Mouse (Mus musculus) forebrain, embryonic 14.5 days (tissue): ENCODE data around the gene Gk5. TPM values are rescaled to one million over a fixed set of nuclear protein-coding genes. Genes with fewer than 3 reads are reported as not detected.
A peak's percentile ranks its signal among the peaks of the same experiment; 100 is the strongest.
"Not testable (repeated sequence)": the region's sequence is repeated elsewhere in the genome, so short reads cannot be mapped to it uniquely, and the experiment has no call there.

Source experiments
- ATAC-seq: fragments of 200-750 bp; cut with Nextera tagmentation; 2 replicates; pipeline ENCODE4 v1.8.0; 2017; ENCODE audit warnings: mild to moderate bottlenecking, moderate library complexity
- DNase-seq: peaks from one replicate; pipeline ENCODE4 v3.0.0-alpha.2; 2015; ENCODE audit warnings: low spot score
- H3K27ac ChIP-seq: fragments of 300-500 bp; sonication (generic); 2 replicates; pipeline ENCODE4 v1.5.1; 2014; ENCODE audit warnings: low read depth, mild to moderate bottlenecking, control low read depth, low read length, moderate library complexity
- H3K27me3 ChIP-seq: fragments of 300-500 bp; sonication (generic); replicated peaks from 2 replicates; pipeline ENCODE4 v1.6.1; 2014; ENCODE audit warnings: low read length, control low read depth, mixed read lengths; ENCODE audit not compliant: control insufficient read depth, insufficient read depth
- H3K36me3 ChIP-seq: fragments of 300-500 bp; sonication (generic); 2 replicates; pipeline ENCODE4 v1.6.1; 2014; ENCODE audit warnings: low read length, control low read depth; ENCODE audit not compliant: control insufficient read depth, insufficient read depth
- H3K4me1 ChIP-seq: fragments of 300-500 bp; sonication (generic); 2 replicates; pipeline ENCODE4 v1.6.1; 2014; ENCODE audit warnings: antibody characterized with exemption, low read length, control low read depth; ENCODE audit not compliant: control insufficient read depth, insufficient read depth
- H3K4me2 ChIP-seq: fragments of 300-500 bp; sonication (generic); 2 replicates; pipeline ENCODE4 v1.6.1; 2014; ENCODE audit warnings: mild to moderate bottlenecking, control low read depth, low read length
- H3K4me3 ChIP-seq: fragments of 300-500 bp; sonication (generic); 2 replicates; pipeline ENCODE4 v1.5.1; 2014; ENCODE audit warnings: low read depth, low read length, control low read depth
- H3K9ac ChIP-seq: fragments of 300-500 bp; sonication (generic); 2 replicates; pipeline ENCODE4 v1.6.1; 2014; ENCODE audit warnings: mild to moderate bottlenecking, low read length, control low read depth, moderate library complexity
- H3K9me3 ChIP-seq: fragments of 300-500 bp; sonication (generic); replicated peaks from 2 replicates; pipeline ENCODE4 v1.6.1; 2016; ENCODE audit warnings: low read length, control low read depth, mixed read lengths; ENCODE audit not compliant: control insufficient read depth
- WGBS: fragments of 180-500 bp; shearing (Covaris S2); extraction: QIAGEN DNeasy Blood & Tissue Kit; methylation state at CpG from one replicate; pipeline ENCODE4 v1.1.7; 2014; 5-methylcytosine and 5-hydroxymethylcytosine counted together
- polyA plus RNA-seq: library from polyadenylated mRNA; unstranded; fragments of >200 nt; fragmentation: Nextera tagmentation; extraction: Ambion mirVana; gene quantifications from 2 replicates; pipeline ENCODE4 v1.2.1, GENCODE M21; 2014

Gk5 gene
- polyA plus RNA-seq, 1 experiment from 2014 or later: 2.0 TPM

DNA sequence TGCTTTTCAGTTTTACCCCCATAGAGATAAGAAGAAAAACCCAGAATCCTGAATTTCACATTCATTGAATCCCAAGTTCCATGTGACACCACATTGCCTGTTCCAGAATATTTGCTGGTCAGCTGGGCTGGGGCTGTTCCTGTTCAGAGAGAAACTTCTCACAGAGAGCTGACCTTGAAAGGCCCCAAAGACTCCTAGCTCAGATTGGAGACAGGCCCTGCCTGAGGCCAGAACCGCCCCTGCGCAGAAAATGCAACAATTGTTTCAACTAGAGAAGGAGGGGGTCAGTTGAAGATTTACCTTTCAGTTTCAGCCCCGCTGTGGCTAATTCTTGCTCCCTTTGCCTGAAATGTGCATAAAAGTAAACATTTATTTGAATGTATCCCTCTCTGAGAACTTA lies 41.6 kb downstream of the Gk5 start:
- no peaks in the 10 kb centered on the region for H3K36me3 ChIP-seq
- H3K4me2 ChIP-seq: no peak overlapping the region
- 83% methylated on average over 3 of the region's 3 CpGs for WGBS
- H3K27ac ChIP-seq: no peak overlapping the region
- no peaks in the 10 kb centered on the region for H3K27me3 ChIP-seq
- ATAC-seq: no peak
- no peak for DNase-seq
- no peaks in the 10 kb centered on the region for H3K4me1 ChIP-seq
- no peak overlapping the region for H3K9ac ChIP-seq
- no peak overlapping the region for H3K4me3 ChIP-seq
- H3K9me3 ChIP-seq: no peaks in the 10 kb centered on the region

GRCm38 (mm10) chr9:96162421-96162820 lies 43.3 kb downstream of the Gk5 start:
- H3K9ac ChIP-seq: no peak overlapping the region
- H3K4me2 ChIP-seq: no peak overlapping the region
- no peaks in the 10 kb centered on the region for H3K4me1 ChIP-seq
- H3K4me3 ChIP-seq: no peak overlapping the region
- 75% methylated on average over 5 of the region's 5 CpGs for WGBS
- no peaks in the 10 kb centered on the region for H3K36me3 ChIP-seq
- H3K9me3 ChIP-seq: no peaks in the 10 kb centered on the region
- no peaks in the 10 kb centered on the region for H3K27me3 ChIP-seq
- DNase-seq (no peak), ATAC-seq (no peak)
- H3K27ac ChIP-seq: no peak overlapping the region

DNA sequence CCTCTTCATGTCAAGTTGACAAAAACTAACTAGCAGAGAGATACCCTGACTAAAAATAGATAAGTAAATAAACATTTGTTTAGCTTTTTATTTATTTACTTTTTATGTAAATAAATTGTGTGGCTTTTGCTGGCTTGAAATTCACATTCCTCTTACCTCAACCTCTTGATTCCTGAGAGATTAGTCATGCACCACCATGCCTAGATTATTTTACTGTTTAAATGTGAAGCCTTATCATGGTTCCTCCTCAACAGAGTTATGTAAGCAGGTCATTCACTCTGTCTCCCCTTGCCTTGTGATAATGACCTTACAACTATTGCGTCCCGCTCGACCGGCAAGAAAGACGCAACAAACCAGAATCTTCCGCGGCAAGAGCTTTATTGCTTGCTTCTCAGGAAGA lies 44.3 kb downstream of the Gk5 start:
- Histone ChIP-seq H3K4me3 (no peak overlapping the region), H3K27me3 (no peaks in the 10 kb centered on the region), H3K27ac (no peak overlapping the region), H3K9ac (no peak overlapping the region), H3K9me3 (no peaks in the 10 kb centered on the region), H3K4me2 (no peak overlapping the region), H3K36me3 (no peaks in the 10 kb centered on the region), H3K4me1 (no peaks in the 10 kb centered on the region)
- DNase-seq: no peak
- WGBS: 99% methylated on average over 7 of the region's 7 CpGs
- ATAC-seq: no peak

- not testable (repeated sequence) for H3K4me3 ChIP-seq, ATAC-seq, H3K4me2 ChIP-seq, H3K4me1 ChIP-seq, H3K9ac ChIP-seq, DNase-seq, H3K27me3 ChIP-seq, H3K36me3 ChIP-seq, H3K9me3 ChIP-seq, H3K27ac ChIP-seq
- 97% methylated on average over 14 of the region's 15 CpGs for WGBS
Observed at GRCm38 (mm10) chr9:96163983-96164382, 44.8 kb downstream of the Gk5 start.

GRCm38 (mm10) chr9:96167168-96167585 lies 48.0 kb downstream of the Gk5 start:
- H3K27me3 ChIP-seq: no peaks in the 10 kb centered on the region
- no peaks in the 10 kb centered on the region for H3K36me3 ChIP-seq
- no peaks in the 10 kb centered on the region for H3K9me3 ChIP-seq
- no peaks in the 10 kb centered on the region for H3K4me1 ChIP-seq
- ATAC-seq (peak; percentile 40), DNase-seq (peak; percentile 66)
- H3K9ac ChIP-seq: no peak overlapping the region
- no peak overlapping the region for H3K4me3 ChIP-seq
- 6% methylated on average over 5 of the region's 5 CpGs for WGBS
- H3K4me2 ChIP-seq: no peak overlapping the region
- no peak overlapping the region for H3K27ac ChIP-seq

DNA sequence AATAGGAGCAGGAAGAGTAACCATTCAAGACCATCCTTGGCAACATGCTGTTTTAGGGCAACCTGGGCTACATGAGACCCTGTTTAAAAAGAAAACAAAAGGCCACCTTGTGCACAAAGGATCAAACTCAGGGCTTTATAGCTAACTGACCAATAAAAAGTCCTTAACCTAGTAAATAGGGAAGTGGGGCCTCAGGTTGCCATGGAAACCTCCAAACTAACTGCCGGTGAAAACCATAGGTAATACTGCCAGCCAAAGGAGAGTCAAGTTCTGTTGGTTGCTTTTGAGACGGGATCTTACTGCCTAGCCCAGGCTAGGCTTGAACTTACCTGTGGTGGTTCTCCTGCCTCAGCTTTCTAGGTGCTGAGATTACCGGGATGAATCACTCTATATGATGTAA lies 51.4 kb downstream of the Gk5 start:
- 49% methylated on average over 3 of the region's 3 CpGs for WGBS
- no peak for ATAC-seq

GRCm38 (mm10) chr9:96184909-96185308 lies 65.7 kb downstream of the Gk5 start:
- no peaks in the 10 kb centered on the region for H3K4me1 ChIP-seq
- H3K4me2 ChIP-seq: no peak overlapping the region
- no peaks in the 10 kb centered on the region for H3K36me3 ChIP-seq
- WGBS: 91% methylated on average over 4 of the region's 4 CpGs
- no peak overlapping the region for H3K9ac ChIP-seq
- DNase-seq: no peak
- H3K4me3 ChIP-seq: no peak overlapping the region
- no peaks in the 10 kb centered on the region for H3K9me3 ChIP-seq
- no peak for ATAC-seq
- H3K27ac ChIP-seq: no peak overlapping the region
- H3K27me3 ChIP-seq: no peaks in the 10 kb centered on the region

More for the DNA sequence above, 51.4 kb downstream of the Gk5 start:
- DNase-seq: no peak
- H3K4me2 ChIP-seq: no peak overlapping the region
- no peaks in the 10 kb centered on the region for H3K27me3 ChIP-seq
- H3K27ac ChIP-seq: no peak overlapping the region
- no peaks in the 10 kb centered on the region for H3K4me1 ChIP-seq
- no peak overlapping the region for H3K4me3 ChIP-seq
- no peak overlapping the region for H3K9ac ChIP-seq
- H3K36me3 ChIP-seq: no peaks in the 10 kb centered on the region
- no peaks in the 10 kb centered on the region for H3K9me3 ChIP-seq

DNA sequence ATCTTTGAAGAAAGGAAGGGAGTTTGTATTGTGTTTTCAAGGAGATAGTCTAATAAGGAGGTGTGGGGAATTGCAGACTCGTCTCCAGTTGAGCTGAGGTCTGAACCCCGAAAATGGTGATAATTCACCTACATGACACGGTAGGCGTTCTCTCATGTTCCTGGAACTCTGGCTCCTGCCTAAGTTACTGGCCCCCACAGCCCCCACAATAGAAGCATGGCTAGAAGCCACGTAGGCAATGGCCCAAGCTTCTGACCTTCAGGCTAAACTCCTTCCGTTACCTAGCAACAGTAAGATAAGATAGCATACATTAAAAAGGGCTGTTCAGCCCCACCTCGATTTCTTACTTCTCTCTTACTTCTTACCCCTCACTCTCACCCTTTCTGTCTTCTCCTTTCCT lies 67.5 kb downstream of the Gk5 start:
- Histone ChIP-seq H3K36me3 (no peaks in the 10 kb centered on the region), H3K4me3 (no peak overlapping the region), H3K9me3 (no peaks in the 10 kb centered on the region), H3K4me2 (no peak overlapping the region), H3K9ac (no peak overlapping the region), H3K27ac (no peak overlapping the region), H3K4me1 (no peaks in the 10 kb centered on the region), H3K27me3 (no peaks in the 10 kb centered on the region)
- 76% methylated on average over 7 of the region's 7 CpGs for WGBS
- DNase-seq (no peak), ATAC-seq (no peak)

GRCm38 (mm10) chr9:96195885-96196622 lies 76.9 kb downstream of the Gk5 start, which contains the start of gene Tfdp2:
Gene Tfdp2 (plus strand): TSS chr9:96196275.
- DNase-seq: peak; percentile 96
- ATAC-seq: peak; percentile 100
- Histone ChIP-seq H3K9me3 (no peaks in the 10 kb centered on the region), H3K9ac (peak within 1 kb of the TSS; percentile 80), H3K36me3 (no peaks in the 10 kb centered on the region), H3K27me3 (no peaks in the 10 kb centered on the region), H3K4me1 (peaks cover 8% of the 10 kb centered on the region; the same call in 1 of the 2 replicates), H3K4me2 (peak within 1 kb of the TSS; percentile 97), H3K4me3 (peak within 1 kb of the TSS; percentile 79), H3K27ac (peak within 1 kb of the TSS; percentile 48)
- under 1% methylated on average over 79 of the region's 81 CpGs for WGBS
